Mouse (Mus musculus): ENCODE data around the gene Sarm1. TPM values are rescaled to one million over a fixed set of nuclear protein-coding genes. Genes with fewer than 3 reads are reported as not detected.
A peak's percentile ranks its signal among the peaks of the same experiment; 100 is the strongest.

The Sarm1 gene
- polyA plus RNA-seq, 1 experiment from 2014 or later = 3.2 TPM

- no peak for ATAC-seq (ENCODE audit: insufficient number of reproducible peaks, insufficient read depth, low FRiP score, low TSS enrichment, low read depth)
- Histone ChIP-seq H3K9me3 (no peaks in the 10 kb centered on the region), H3K27ac (no peak overlapping the region), H3K4me1 (no peaks in the 10 kb centered on the region), H3K9ac (no peak overlapping the region), H3K4me3 (no peak overlapping the region), H3K27me3 (no peaks in the 10 kb centered on the region), H3K4me2 (no peak overlapping the region), H3K36me3 (no peaks in the 10 kb centered on the region)
- 43% methylated on average over 5 of the region's 5 CpGs for WGBS
These were observed 42.2 kb downstream of the Sarm1 start for GRCm38 (mm10) chr11:78455308-78455707.

GRCm38 (mm10) chr11:78454276-78454675 is 43.3 kb downstream of the Sarm1 start:
- Histone ChIP-seq H3K9ac (no peak overlapping the region), H3K9me3 (no peaks in the 10 kb centered on the region), H3K27ac (no peak overlapping the region), H3K27me3 (no peaks in the 10 kb centered on the region), H3K36me3 (no peaks in the 10 kb centered on the region), H3K4me2 (no peak overlapping the region), H3K4me3 (no peak overlapping the region), H3K4me1 (no peaks in the 10 kb centered on the region)
- WGBS = 69% methylated on average over 7 of the region's 7 CpGs
- ATAC-seq (ENCODE audit: insufficient number of reproducible peaks, insufficient read depth, low FRiP score, low TSS enrichment, low read depth) = no peak

- WGBS = 14% methylated on average over 4 of the region's 4 CpGs
- no peak overlapping the region for H3K4me2 ChIP-seq
- H3K4me1 ChIP-seq = no peaks in the 10 kb centered on the region
- H3K27me3 ChIP-seq = no peaks in the 10 kb centered on the region
- no peak overlapping the region for H3K9ac ChIP-seq
- H3K9me3 ChIP-seq = no peaks in the 10 kb centered on the region
- H3K36me3 ChIP-seq = no peaks in the 10 kb centered on the region
- H3K4me3 ChIP-seq = no peak overlapping the region
- no peak for ATAC-seq (ENCODE audit: insufficient number of reproducible peaks, insufficient read depth, low FRiP score, low TSS enrichment, low read depth)
- H3K27ac ChIP-seq = no peak overlapping the region
These were observed 43.9 kb downstream of the Sarm1 start for GRCm38 (mm10) chr11:78453675-78454074.

- 48% methylated on average over 2 of the region's 2 CpGs for WGBS
- no peaks in the 10 kb centered on the region for H3K36me3 ChIP-seq
- H3K27me3 ChIP-seq = no peaks in the 10 kb centered on the region
- H3K9ac ChIP-seq = no peak overlapping the region
- H3K9me3 ChIP-seq = no peaks in the 10 kb centered on the region
- no peak overlapping the region for H3K4me3 ChIP-seq
- H3K27ac ChIP-seq = no peak overlapping the region
- no peaks in the 10 kb centered on the region for H3K4me1 ChIP-seq
- no peak for ATAC-seq (ENCODE audit: insufficient number of reproducible peaks, insufficient read depth, low FRiP score, low TSS enrichment, low read depth)
- no peak overlapping the region for H3K4me2 ChIP-seq
These were observed 47.2 kb downstream of the Sarm1 start for GRCm38 (mm10) chr11:78450337-78450736.

GRCm38 (mm10) chr11:78448242-78448641 is 49.3 kb downstream of the Sarm1 start:
- Histone ChIP-seq H3K36me3 (no peaks in the 10 kb centered on the region), H3K4me1 (no peaks in the 10 kb centered on the region), H3K9ac (no peak overlapping the region), H3K27ac (no peak overlapping the region), H3K9me3 (no peaks in the 10 kb centered on the region), H3K27me3 (no peaks in the 10 kb centered on the region), H3K4me3 (no peak overlapping the region), H3K4me2 (no peak overlapping the region)
- 86% methylated on average over 1 of the region's 1 CpGs for WGBS
- ATAC-seq (ENCODE audit: insufficient number of reproducible peaks, insufficient read depth, low FRiP score, low TSS enrichment, low read depth) = no peak

- Histone ChIP-seq H3K9me3 (no peaks in the 10 kb centered on the region), H3K27me3 (no peaks in the 10 kb centered on the region), H3K36me3 (no peaks in the 10 kb centered on the region), H3K4me1 (no peaks in the 10 kb centered on the region), H3K27ac (no peak overlapping the region), H3K4me3 (no peak overlapping the region), H3K9ac (no peak overlapping the region), H3K4me2 (no peak overlapping the region)
- ATAC-seq (ENCODE audit: insufficient number of reproducible peaks, insufficient read depth, low FRiP score, low TSS enrichment, low read depth) = no peak
- 78% methylated on average over 3 of the region's 3 CpGs for WGBS
These were observed 50.4 kb downstream of the Sarm1 start for GRCm38 (mm10) chr11:78447168-78447567.

- H3K36me3 ChIP-seq = no peaks in the 10 kb centered on the region
- H3K4me1 ChIP-seq = no peaks in the 10 kb centered on the region
- no peak overlapping the region for H3K27ac ChIP-seq
- H3K9ac ChIP-seq = no peak overlapping the region
- no peak overlapping the region for H3K4me3 ChIP-seq
- whole genome bisulfite sequencing = 80% methylated on average over 5 of the region's 5 CpGs
- no peaks in the 10 kb centered on the region for H3K27me3 ChIP-seq
- no peak for ATAC-seq (ENCODE audit: insufficient number of reproducible peaks, insufficient read depth, low FRiP score, low TSS enrichment, low read depth)
- H3K4me2 ChIP-seq = no peak overlapping the region
- no peaks in the 10 kb centered on the region for H3K9me3 ChIP-seq
These were observed 54.4 kb downstream of the Sarm1 start for GRCm38 (mm10) chr11:78443115-78443514.

- Histone ChIP-seq H3K27me3 (no peaks in the 10 kb centered on the region), H3K9ac (no peak overlapping the region), H3K9me3 (no peaks in the 10 kb centered on the region), H3K4me3 (no peak overlapping the region), H3K36me3 (no peaks in the 10 kb centered on the region), H3K4me2 (no peak overlapping the region), H3K4me1 (peaks cover 8% of the 10 kb centered on the region), H3K27ac (no peak overlapping the region)
- no peak for ATAC-seq (ENCODE audit: insufficient number of reproducible peaks, insufficient read depth, low FRiP score, low TSS enrichment, low read depth)
- 79% methylated on average over 3 of the region's 3 CpGs for WGBS
These were observed 59.1 kb downstream of the Sarm1 start for GRCm38 (mm10) chr11:78438399-78438930.

- H3K27me3 ChIP-seq = no peaks in the 10 kb centered on the region
- no peak overlapping the region for H3K4me3 ChIP-seq
- H3K4me2 ChIP-seq = no peak overlapping the region
- H3K9me3 ChIP-seq = no peaks in the 10 kb centered on the region
- no peaks in the 10 kb centered on the region for H3K36me3 ChIP-seq
- no peak for ATAC-seq (ENCODE audit: insufficient number of reproducible peaks, insufficient read depth, low FRiP score, low TSS enrichment, low read depth)
- WGBS = 85% methylated on average over 7 of the region's 7 CpGs
- H3K27ac ChIP-seq = no peak overlapping the region
- H3K9ac ChIP-seq = no peak overlapping the region
- H3K4me1 ChIP-seq = peaks cover 8% of the 10 kb centered on the region
These were observed 60.4 kb downstream of the Sarm1 start for GRCm38 (mm10) chr11:78437182-78437581.

GRCm38 (mm10) chr11:78435776-78436349 is 61.7 kb downstream of the Sarm1 start:
- WGBS = 6% methylated on average over 19 of the region's 19 CpGs
- Histone ChIP-seq H3K27me3 (no peaks in the 10 kb centered on the region), H3K9ac (0 out of 2 replicates have a peak overlapping the region, but pooled peaks have one; percentile 36), H3K4me1 (peaks cover 8% of the 10 kb centered on the region), H3K36me3 (no peaks in the 10 kb centered on the region), H3K27ac (peak overlapping the region; percentile 60; the same call in 1 of the 2 replicates), H3K9me3 (no peaks in the 10 kb centered on the region), H3K4me2 (peak overlapping the region; percentile 42), H3K4me3 (no peak overlapping the region)
- no peak for ATAC-seq (ENCODE audit: insufficient number of reproducible peaks, insufficient read depth, low FRiP score, low TSS enrichment, low read depth)

- no peak for ATAC-seq (ENCODE audit: insufficient number of reproducible peaks, insufficient read depth, low FRiP score, low TSS enrichment, low read depth)
- Histone ChIP-seq H3K4me2 (no peak overlapping the region), H3K4me3 (no peak overlapping the region), H3K27ac (no peak overlapping the region), H3K4me1 (peaks cover 8% of the 10 kb centered on the region), H3K36me3 (no peaks in the 10 kb centered on the region), H3K27me3 (no peaks in the 10 kb centered on the region), H3K9ac (no peak overlapping the region), H3K9me3 (no peaks in the 10 kb centered on the region)
- WGBS = 69% methylated on average over 4 of the region's 4 CpGs
These were observed 63.5 kb downstream of the Sarm1 start for GRCm38 (mm10) chr11:78434052-78434451.

- Histone ChIP-seq H3K27ac (no peak overlapping the region), H3K9me3 (no peaks in the 10 kb centered on the region), H3K36me3 (no peaks in the 10 kb centered on the region), H3K27me3 (no peaks in the 10 kb centered on the region), H3K4me1 (peaks cover 7% of the 10 kb centered on the region), H3K9ac (no peak overlapping the region), H3K4me2 (no peak overlapping the region), H3K4me3 (no peak overlapping the region)
- 85% methylated on average over 10 of the region's 10 CpGs for WGBS
- ATAC-seq (ENCODE audit: insufficient number of reproducible peaks, insufficient read depth, low FRiP score, low TSS enrichment, low read depth) = no peak
These were observed 66.4 kb downstream of the Sarm1 start for GRCm38 (mm10) chr11:78431176-78431575.

Data from embryonic facial prominence, embryonic 13.5 days (tissue).